Mouse (Mus musculus): ENCODE data around the gene Ptprt.

The Ptprt gene

DNA sequence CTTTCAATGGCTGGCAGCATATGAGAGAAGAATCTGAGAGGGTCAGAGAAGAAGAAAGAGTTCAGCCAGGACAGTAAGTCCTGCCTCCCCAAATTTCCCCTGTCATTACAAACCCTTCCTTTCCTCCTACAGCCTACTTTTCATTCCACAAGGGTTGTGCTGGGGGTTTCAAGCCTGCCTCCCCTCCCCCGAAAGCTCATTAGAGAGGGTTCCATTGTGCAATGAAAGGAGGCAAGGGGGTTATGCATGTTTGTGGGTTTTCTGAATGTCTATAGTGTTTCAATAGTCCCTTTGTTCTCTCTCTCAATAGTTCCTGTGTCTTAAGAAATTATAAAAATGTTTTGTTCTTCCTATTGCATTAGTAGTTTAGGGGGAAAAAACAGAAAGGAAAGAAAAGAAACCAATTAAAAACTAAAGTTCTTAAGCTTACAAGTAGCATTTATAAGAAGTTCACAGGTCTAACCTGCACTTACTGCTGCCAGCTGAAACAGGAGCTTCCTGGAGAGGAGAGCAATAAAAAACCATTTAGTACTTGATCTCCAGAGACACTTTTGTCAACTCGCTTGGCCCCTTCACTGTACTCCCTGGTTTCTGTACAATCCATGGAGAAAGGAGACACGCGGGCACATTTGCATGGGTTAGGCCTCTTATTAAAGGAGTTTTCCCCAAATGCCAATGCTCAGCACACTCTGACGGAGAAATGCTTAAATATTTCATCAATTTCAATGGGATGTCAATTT is 247.7 kb downstream of the Ptprt start:
- no peak for DNase-seq (ENCODE audit: low spot score in 2 of 2)

DNA sequence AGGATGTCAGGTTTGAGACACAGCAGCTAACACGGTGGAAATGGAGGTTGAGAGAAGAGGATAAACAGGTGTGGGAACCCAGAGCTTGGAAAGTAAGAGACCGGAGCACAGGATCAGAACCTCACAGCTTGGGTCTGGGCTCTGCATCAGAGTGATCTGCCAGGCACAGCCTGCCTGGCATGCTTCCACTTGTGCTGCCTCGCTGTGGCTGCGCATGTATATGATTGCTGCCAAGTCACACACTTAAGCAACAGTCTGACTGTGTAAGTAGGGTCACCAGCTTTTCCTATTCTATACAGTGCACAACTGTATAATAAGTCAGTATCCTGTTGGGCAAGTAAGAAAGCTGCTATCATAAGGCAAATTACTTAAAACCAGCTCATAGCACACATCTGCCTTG is 249.9 kb downstream of the Ptprt start:
- no peak for DNase-seq (ENCODE audit: low spot score in 2 of 2)

DNA sequence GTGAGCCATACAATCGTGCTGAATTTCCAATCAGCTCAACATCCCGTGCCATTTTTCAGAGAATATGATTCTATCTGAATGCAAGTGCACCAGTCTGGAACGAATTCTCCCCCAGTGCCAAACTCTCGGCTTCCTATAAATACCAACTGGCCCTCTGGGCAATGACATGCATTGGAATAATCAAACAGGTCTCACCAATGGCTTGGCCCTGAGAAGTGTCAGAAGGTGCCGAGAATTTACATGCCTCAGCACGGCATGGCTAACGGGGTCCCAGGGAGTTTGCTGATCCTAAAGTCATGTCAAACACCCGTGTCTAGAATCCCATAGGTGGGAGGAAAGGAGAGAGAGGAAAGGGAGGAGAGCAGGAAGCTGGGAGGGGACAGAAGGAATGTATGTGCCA is 251.7 kb downstream of the Ptprt start:
- no peak for DNase-seq (ENCODE audit: low spot score in 2 of 2)

DNA sequence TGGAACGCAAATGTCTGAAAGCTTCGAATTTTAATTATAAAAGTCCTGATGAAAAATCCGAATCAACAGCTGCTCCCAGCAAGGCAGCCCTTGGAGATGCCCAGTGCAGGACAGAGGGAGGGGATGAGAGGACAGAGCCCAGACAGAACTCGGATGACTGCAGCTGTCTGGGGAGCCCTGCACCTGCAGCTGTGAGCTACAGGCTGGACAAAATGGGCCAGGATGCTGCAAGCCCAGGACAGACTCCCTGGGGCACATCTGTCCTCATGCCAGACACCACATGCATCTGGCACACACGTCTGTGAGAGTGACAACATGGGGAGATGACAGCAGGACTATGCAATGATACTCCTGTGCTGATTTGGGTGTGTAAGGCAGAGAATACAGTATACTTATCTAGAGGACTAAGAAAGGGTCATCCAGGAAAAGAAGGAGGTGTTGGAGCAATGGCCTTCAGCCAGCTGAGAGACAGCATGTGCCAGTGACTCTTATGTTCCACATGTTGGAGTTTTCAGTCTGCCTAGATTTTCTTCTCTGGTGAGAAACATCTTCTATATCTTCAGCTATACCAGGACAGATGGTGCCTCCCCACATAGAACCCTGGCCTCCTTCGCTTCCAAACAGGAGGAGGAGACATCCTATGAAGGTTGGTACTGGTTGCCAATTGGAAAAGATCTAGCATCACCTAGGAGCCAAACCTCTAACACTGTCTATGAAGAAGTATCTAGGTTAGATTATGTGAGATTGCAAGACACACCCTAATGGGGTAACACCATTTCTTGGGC is 259.4 kb downstream of the Ptprt start:
- DNase-seq (ENCODE audit: low spot score in 2 of 2) = no peak

DNA sequence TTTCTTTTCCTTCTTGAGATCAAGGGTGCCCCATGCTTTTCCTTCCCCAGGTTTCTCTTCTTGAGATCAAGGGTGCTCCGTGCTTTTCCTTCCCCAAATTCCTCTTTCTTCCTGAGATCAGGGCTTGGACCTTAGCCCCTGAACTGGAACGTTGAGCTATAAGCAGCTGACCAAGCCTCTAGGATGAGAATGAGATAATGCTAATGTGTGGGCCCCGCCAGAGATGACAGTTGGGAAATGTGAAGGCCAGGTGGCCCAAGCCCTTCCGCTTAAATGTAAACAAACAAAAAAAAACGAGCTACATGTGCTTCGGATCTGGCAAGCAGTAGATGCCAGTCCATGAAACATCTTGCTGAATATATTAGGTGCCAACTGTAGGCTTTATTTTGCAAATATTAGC is 266.3 kb downstream of the Ptprt start:
- no peak for DNase-seq (ENCODE audit: low spot score in 2 of 2)

DNA sequence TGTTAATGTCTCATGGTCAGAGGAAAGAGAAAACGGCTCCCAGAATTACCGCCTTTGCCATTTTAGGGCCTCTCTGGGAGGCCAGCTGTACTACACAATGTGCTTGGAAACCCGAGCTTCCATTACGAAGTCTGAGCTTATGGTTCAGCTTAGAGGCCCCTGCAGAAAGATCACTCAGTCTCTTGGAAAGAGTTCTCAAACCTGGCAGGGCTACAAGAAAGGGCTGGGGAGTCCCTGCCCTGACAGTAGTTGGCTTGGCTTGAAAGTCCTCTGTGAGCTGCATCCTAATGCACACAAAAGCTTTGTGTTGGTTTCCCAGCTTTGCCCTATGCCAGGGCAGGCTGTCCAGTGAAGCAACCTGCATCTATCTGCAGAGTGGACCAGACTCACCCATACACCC is 269.1 kb downstream of the Ptprt start:
- DNase-seq (ENCODE audit: low spot score in 2 of 2) = no peak

DNA sequence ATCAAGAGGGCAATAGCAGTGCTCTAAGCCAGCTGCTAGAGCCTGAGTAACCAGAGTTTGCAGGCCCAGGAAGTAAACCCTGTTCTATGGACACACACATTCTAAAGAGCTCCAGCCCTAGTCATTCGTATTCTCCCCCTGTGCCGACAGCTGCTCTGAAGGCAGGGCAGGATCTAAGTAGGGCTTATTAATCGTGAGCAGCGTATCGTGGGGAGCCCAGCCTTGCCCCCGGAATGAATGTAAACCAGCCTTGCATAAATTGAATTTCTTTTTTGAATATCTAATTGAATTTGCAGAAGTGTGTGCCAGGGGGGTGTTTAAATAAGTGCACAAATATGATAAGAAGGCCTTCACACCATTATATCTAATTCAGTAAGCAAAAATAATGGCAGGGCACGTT is 283.6 kb downstream of the Ptprt start:
- no peak for DNase-seq (ENCODE audit: low spot score in 2 of 2)

DNA sequence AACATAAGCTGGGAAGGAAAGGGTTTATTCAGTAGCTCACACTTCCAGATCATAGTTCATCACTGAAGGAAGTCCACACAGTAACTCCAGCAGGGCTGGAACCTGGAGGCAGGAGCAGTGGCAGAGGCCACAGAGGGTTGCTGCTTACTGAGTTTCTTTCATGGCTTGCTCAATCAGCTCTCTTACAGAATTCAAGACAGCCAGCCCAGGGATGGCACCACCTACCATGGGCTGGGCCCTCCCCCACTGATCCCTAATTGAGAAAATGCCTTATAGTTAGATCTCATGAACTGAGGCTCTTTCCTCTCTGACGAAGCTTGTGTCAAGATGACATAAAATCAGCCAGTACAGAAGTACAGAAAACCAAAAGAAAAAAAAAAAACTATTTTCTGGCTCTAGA is 311.9 kb downstream of the Ptprt start:
- no peak for DNase-seq (ENCODE audit: low spot score in 2 of 2)

DNA sequence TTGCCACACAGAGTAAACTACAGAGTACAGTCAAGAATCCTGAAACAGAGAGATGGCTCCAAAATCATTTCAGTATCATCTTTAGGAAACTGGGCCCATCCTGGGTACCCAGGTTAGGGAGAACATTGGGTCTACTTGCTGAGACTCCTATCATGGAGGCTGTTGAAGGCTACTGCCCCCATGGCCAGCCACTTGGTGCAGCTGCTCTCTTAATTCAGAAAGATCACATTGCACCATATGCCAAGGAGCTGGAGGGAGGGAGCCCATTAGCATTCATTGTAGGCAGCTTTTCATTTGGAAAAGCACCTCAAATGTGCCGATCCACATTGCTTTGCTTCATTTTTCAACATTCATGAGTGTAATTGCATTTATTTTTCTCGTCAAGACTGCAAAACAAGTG is 319.1 kb downstream of the Ptprt start:
- DNase-seq (ENCODE audit: low spot score in 2 of 2) = no peak

DNA sequence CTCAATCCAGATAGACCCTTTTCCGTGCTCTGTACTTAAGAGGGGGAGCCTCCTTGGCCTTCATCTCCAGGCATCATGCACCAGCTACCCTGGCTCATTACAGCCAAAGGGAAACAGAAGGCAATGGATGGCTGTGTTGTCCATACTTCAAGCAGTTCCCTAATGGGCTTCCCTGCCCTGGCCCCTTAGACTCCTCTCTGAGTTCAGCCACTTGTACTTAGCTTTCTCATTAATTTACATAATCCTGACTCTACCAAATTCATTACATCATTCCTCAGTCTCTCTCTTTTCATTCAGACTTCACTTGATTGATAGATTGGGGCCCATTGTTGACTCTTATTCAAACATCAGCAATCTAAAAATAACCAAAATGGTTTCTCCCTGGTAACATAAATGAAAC is 320.7 kb downstream of the Ptprt start:
- no peak for DNase-seq (ENCODE audit: low spot score in 2 of 2)

DNA sequence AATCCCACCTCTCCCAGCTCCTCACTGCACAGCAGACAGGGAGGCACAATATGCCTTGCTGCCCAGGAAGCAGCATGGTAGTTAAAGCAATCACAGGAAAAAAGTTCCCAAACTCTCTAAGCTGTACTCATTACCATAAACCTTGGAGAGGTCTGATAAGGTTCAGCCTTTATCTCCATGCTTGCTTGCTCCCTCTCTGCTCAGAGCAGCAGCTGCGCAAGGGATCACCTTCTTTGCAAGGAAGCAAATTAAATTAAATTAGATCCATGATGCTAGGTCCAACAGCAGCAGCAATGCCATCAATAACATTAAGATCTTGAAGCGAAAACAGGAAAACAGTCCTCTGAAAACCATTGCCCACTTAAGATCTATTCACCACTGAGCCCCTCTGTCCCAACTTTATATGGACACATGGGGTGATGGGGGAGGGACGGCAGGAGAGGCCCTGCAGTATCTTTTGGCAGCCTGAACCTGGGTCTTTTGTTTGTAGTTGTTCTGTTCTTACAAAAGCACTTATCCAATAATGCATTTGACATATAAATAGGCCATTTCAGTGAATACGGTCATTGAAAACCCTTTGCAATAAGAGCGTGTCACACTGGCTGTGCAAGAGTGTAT is 328.8 kb downstream of the Ptprt start:
- DNase-seq (ENCODE audit: low spot score in 2 of 2) = no peak

DNA sequence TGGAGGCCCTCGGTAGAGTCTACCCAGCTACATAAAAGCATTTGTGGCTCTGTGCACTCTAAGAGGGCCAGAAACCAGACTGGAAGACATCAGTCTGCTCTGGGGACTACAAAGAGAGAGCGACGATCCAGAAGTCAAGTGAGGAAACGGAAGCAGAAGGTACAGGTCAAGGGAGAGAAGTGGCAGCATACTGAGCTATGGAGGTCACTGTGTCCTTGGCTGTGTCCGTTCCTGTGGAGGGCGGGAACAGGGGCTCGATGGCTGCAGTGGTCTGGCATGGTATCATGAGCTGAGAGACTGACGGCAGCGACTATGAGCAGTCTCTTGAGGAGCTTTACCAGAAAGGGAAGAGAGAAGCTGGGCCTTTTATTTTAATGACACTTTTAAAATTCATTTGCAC is 331.5 kb downstream of the Ptprt start:
- DNase-seq (ENCODE audit: low spot score in 2 of 2) = no peak

DNA sequence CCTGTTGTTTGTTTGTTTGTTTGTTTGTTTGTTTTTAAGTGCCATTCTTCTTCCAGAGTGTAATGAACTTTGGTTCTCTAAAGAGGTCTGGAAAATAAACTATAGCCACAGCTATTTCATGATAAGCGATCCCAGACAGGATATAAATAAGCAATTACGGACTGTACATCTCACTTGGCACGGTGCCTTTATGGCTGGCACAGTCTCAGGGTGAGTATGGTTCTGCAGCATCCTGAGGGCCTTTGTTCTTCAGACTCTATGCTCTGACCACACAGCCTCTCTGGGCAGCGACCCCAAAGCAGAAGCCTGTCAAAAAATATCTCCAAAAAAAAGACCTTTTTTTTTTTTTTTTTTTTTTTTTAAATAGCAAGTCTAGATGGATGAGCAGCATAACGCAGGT is 338.5 kb downstream of the Ptprt start:
- no peak for DNase-seq (ENCODE audit: low spot score in 2 of 2)

DNA sequence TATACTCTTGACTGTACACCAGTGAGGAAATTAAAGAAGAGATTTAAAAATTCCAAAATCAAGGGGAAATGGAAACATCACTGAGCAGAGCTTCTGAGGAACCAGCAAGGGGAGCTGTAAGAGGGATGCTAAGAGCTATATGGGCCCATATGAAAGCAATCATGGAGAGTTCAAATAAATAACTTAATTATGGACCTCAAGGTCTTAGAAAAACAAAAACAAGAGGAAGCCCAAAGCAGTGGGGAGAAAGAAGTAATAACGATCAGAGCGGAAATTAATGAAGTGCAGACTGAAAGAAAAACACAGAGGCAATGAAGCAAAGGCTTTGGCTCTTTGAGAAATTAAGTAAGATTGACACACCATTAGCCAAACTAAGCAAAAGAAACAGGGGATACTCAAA is 353.0 kb downstream of the Ptprt start:
- no peak for DNase-seq (ENCODE audit: low spot score in 2 of 2)

DNA sequence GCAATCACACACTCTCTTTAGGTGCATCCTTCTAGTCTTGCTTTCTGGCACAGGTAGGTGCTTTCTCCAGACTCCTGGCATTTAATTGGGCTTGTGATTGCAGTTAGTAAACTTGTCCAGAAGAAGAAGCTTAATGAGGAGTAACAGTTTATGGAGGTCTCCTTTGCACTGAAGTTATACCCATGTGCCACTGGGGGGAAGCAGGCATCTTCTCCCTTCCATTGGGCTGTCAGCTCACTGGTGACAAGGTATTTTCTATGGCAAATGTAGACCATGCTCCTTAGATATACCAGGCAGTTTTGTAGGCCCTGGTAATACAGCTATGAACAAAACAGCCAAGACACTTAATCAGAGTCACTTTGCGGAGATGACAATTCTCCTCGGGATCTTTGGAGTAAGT is 366.9 kb downstream of the Ptprt start:
- no peak for DNase-seq (ENCODE audit: low spot score in 2 of 2)

DNA sequence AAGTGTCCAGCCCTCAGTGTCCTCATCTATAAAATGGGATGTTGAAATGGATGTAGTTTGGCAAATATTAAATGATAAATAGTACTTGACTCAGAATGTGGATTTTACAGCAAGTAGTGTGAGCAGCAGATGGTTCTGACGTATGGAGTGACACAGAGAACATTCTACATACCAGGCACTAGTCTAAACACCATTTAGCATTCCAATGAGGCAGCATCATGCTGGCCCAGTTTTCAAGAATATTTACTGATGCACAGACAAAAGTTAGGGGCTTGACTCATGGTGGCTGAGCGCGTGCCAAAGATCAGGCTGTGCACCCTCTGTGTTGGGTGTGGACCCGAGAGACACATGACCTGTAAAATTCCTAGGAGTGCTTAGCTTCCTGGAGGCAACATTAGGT is 378.3 kb downstream of the Ptprt start:
- DNase-seq (ENCODE audit: low spot score in 2 of 2) = no peak

DNA sequence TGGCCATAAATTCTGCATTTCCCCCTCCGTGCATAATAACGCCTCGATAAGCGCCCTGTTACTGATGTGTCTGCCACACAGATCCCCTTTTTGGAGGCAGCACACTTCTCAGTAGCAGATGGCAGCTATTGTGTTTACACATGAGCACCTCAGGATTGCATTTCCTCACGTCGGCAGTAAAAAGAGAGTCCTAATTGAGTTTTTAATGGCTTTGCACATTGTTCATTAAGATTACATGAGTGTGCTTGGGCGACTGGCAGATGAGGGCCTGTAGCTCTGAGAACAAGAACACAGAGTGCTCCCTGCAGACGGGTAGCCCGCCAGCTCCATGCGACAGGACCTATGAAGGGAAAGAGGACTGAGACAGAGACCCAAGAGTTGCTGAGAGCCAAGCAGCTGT is 378.8 kb downstream of the Ptprt start:
- DNase-seq (ENCODE audit: low spot score in 2 of 2) = no peak

DNA sequence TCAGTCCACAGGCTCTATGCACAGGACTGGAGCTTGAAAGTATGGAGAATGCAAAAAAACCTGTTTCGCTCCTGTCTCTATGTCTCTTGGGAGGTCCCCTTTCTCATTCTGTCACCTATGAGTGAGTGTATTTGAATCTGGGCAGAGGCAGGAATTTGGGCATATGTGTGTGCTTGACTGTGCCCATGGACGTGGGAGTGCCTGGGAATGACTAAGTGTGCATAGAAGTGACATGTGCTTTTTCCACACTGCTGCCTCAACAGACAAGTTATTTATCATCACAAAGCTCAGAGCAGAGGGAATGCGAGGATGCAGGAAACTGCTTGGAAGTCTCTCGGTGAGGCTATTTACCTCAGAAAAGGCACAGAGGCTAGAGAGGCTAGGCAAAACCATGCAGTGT is 387.1 kb downstream of the Ptprt start:
- DNase-seq (ENCODE audit: low spot score in 2 of 2) = no peak

DNA sequence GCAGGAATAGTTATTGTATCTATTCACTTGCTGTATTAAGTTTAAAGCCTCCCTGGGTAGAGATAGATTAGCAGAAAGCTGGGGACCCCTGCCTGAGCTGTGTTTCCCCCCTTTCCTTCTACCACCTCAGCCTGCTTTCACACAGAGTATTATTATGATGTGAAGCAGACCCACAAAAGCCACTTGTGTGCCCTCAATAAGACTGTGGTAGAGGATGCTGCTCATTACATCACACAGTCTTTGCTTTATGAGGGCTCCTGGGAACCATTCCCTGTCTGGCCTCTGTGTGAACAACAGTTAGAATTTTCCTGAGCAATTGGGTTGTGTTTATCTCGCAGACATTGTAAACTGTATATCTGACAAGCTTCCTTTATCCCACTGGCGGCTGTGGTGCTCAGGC is 409.7 kb downstream of the Ptprt start:
- DNase-seq (ENCODE audit: low spot score in 2 of 2) = no peak

DNA sequence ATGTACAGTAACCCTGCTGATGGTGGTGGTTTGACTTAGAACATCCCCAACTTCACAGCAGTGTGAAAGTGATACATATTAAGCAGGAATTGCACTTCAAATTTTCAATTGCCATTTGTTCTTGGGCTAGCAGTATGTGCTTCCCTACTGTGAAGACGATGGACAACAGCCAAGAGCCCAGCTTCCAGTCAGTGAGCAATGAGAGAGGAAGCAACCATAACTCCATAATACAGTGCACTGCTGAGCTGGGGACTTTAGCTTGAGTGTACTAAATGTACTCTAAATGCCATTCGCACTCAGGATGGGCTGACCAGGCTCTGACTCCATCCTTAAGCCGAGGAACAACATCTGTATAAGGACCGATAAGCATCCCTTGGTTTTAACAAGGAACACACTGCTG is 412.7 kb downstream of the Ptprt start:
- no peak for DNase-seq (ENCODE audit: low spot score in 2 of 2)

DNA sequence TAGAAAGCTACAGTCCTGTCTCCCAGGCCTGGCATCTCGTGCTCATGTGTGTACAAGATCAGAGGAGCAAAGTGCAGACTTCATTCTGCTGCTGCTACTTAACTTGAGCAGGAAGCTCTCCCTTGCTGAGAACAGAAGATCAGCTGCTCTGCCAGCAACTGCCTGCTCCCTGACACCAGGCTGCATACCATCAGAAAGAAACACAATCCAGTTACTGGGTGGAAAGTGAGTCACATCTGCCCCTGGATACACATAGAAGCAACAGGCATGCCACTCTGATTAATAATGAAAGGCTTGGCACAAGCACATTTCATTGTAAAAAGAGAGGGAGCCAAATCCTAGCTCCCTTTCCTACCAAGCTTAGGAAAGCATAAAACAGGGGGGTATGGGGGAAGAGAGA is 438.5 kb downstream of the Ptprt start:
- no peak for DNase-seq (ENCODE audit: low spot score in 2 of 2)

DNA sequence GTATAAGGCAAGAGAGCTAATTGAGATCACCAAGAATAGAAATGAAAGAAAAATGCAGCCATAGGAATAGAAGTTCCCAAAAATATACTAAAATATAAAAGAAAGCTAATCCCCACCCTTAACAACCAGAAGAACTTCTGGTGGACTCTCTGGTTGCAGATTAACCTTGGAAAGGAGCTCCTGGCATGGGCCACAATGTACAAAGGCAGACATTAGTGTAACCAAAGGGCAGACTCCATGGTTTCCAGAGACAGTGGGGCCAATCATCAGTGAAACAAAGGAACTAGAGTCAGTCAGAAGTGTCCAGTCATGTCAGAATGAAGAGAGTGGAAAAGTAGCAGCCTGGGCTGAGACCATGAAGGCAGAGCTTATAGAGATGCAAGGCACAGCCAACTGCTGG is 440.4 kb downstream of the Ptprt start:
- DNase-seq (ENCODE audit: low spot score in 2 of 2) = no peak

DNA sequence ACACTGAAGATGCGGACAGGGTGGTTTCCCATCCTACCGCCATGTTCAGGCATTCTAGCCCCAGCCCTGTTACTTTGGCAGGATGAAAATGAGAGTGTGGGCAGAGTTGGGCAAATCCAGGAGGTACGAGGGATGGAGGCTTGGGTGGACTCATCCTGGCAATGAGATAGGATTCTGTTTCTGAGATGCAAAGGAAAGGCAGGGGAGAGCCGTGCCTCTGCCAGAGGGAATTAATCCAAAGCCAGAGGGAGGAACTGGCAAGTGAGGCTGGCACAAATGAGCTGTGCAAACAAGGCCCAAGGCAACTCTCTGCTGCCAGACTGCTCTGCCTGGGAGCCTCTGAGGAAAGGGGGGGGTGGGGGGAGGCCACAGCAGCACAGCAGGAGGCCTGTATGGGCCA is 441.4 kb downstream of the Ptprt start:
- no peak for DNase-seq (ENCODE audit: low spot score in 2 of 2)
